Mouse (Mus musculus) heart, embryonic 10.5 days (tissue): ENCODE data around the gene Adora1. TPM values are rescaled to one million over a fixed set of nuclear protein-coding genes. Genes with fewer than 3 reads are reported as not detected.

Source experiments
- DNase-seq: peaks from one replicate; pipeline ENCODE4 v3.0.0-alpha.2; 2017; ENCODE audit warnings: low spot score
- H3K27ac ChIP-seq: fragments of 300-500 bp; sonication (generic); 2 replicates; pipeline ENCODE4 v1.5.1; 2016; ENCODE audit warnings: mild to moderate bottlenecking
- H3K27me3 ChIP-seq: fragments of 300-500 bp; sonication (generic); 2 replicates; pipeline ENCODE4 v1.6.1; 2016; ENCODE audit warnings: mild to moderate bottlenecking; ENCODE audit not compliant: poor library complexity, insufficient read depth, severe bottlenecking
- H3K36me3 ChIP-seq: fragments of 300-500 bp; sonication (generic); 2 replicates; pipeline ENCODE4 v1.6.1; 2016; ENCODE audit warnings: mild to moderate bottlenecking, moderate library complexity
- H3K4me1 ChIP-seq: fragments of 300-500 bp; sonication (generic); 2 replicates; pipeline ENCODE4 v1.6.1; 2016; ENCODE audit warnings: mild to moderate bottlenecking
- H3K4me3 ChIP-seq: fragments of 300-500 bp; sonication (generic); 2 replicates; pipeline ENCODE4 v1.5.1; 2016; ENCODE audit warnings: mild to moderate bottlenecking, moderate library complexity
- H3K9me3 ChIP-seq: fragments of 300-500 bp; sonication (generic); 2 replicates; pipeline ENCODE4 v1.6.1; 2016; ENCODE audit warnings: mild to moderate bottlenecking, moderate library complexity
- WGBS: fragments of 180-500 bp; shearing (Covaris S2); methylation state at CpG from one replicate; pipeline ENCODE4 v1.1.7; 2016; 5-methylcytosine and 5-hydroxymethylcytosine counted together
- polyA plus RNA-seq: library from polyadenylated mRNA; unstranded; fragments of >200 nt; fragmentation: Nextera tagmentation; extraction: Ambion mirVana; gene quantifications from 2 replicates; pipeline ENCODE4 v1.2.1, GENCODE M21; 2016

The Adora1 gene
- polyA plus RNA-seq, 1 experiment from 2014 or later, result 8.0 TPM

GRCm38 (mm10) chr1:134221172-134221571 lies 14.1 kb downstream of the Adora1 start:
- Histone ChIP-seq H3K4me3 (no peak overlapping the region), H3K27me3 (peaks cover 21% of the 10 kb centered on the region; the same call in 1 of the 2 replicates), H3K27ac (peak overlapping the region; percentile 76; the same call in 1 of the 2 replicates), H3K4me1 (peaks cover 65% of the 10 kb centered on the region), H3K36me3 (no peaks in the 10 kb centered on the region), H3K9me3 (no peaks in the 10 kb centered on the region)
- no peak for DNase-seq
- 83% methylated on average over 1 of the region's 1 CpGs for WGBS

GRCm38 (mm10) chr1:134219608-134220007 lies 15.6 kb downstream of the Adora1 start:
- no peaks in the 10 kb centered on the region for H3K36me3 ChIP-seq
- H3K4me1 ChIP-seq, result peaks cover 64% of the 10 kb centered on the region
- peaks cover 21% of the 10 kb centered on the region; the same call in 1 of the 2 replicates for H3K27me3 ChIP-seq
- no peak for DNase-seq
- H3K27ac ChIP-seq, result peak overlapping the region; percentile 39; the same call in 1 of the 2 replicates
- WGBS, result 81% methylated on average over 5 of the region's 5 CpGs
- H3K9me3 ChIP-seq, result no peaks in the 10 kb centered on the region
- H3K4me3 ChIP-seq, result no peak overlapping the region

GRCm38 (mm10) chr1:134217942-134218341 lies 17.3 kb downstream of the Adora1 start:
- Histone ChIP-seq H3K36me3 (no peaks in the 10 kb centered on the region), H3K9me3 (no peaks in the 10 kb centered on the region), H3K4me1 (peaks cover 64% of the 10 kb centered on the region), H3K27ac (0 out of 2 replicates have a peak overlapping the region, but pooled peaks have one; percentile 62), H3K27me3 (peaks cover 10% of the 10 kb centered on the region; the same call in 1 of the 2 replicates), H3K4me3 (no peak overlapping the region)
- DNase-seq, result no peak
- 60% methylated on average over 3 of the region's 3 CpGs for WGBS

GRCm38 (mm10) chr1:134217028-134217481 lies 18.2 kb downstream of the Adora1 start:
- WGBS, result 63% methylated on average over 12 of the region's 12 CpGs
- Histone ChIP-seq H3K36me3 (no peaks in the 10 kb centered on the region), H3K27ac (peak overlapping the region; percentile 17; the same call in 1 of the 2 replicates), H3K27me3 (peaks cover 10% of the 10 kb centered on the region; the same call in 1 of the 2 replicates), H3K4me1 (peaks cover 63% of the 10 kb centered on the region), H3K9me3 (no peaks in the 10 kb centered on the region), H3K4me3 (no peak overlapping the region)
- DNase-seq, result no peak

GRCm38 (mm10) chr1:134216629-134216971 lies 18.6 kb downstream of the Adora1 start:
- peaks cover 10% of the 10 kb centered on the region; the same call in 1 of the 2 replicates for H3K27me3 ChIP-seq
- peaks cover 63% of the 10 kb centered on the region for H3K4me1 ChIP-seq
- no peak overlapping the region for H3K4me3 ChIP-seq
- no peak for DNase-seq
- 87% methylated on average over 2 of the region's 2 CpGs for WGBS
- no peaks in the 10 kb centered on the region for H3K9me3 ChIP-seq
- no peaks in the 10 kb centered on the region for H3K36me3 ChIP-seq
- peak overlapping the region; percentile 71; the same call in 1 of the 2 replicates for H3K27ac ChIP-seq

GRCm38 (mm10) chr1:134215751-134216628 lies 19.2 kb downstream of the Adora1 start:
- Histone ChIP-seq H3K27ac (peak overlapping the region; percentile 71; the same call in 1 of the 2 replicates), H3K4me1 (peaks cover 63% of the 10 kb centered on the region), H3K36me3 (no peaks in the 10 kb centered on the region), H3K9me3 (no peaks in the 10 kb centered on the region), H3K27me3 (peaks cover 10% of the 10 kb centered on the region; the same call in 1 of the 2 replicates), H3K4me3 (no peak overlapping the region)
- no peak for DNase-seq
- whole genome bisulfite sequencing, result 22% methylated on average over 11 of the region's 11 CpGs

GRCm38 (mm10) chr1:134215059-134215458 lies 20.2 kb downstream of the Adora1 start:
- H3K36me3 ChIP-seq, result no peaks in the 10 kb centered on the region
- 73% methylated on average over 7 of the region's 7 CpGs for WGBS
- H3K9me3 ChIP-seq, result no peaks in the 10 kb centered on the region
- no peak for DNase-seq
- H3K27me3 ChIP-seq, result peaks cover 10% of the 10 kb centered on the region; the same call in 1 of the 2 replicates
- H3K4me3 ChIP-seq, result no peak overlapping the region
- H3K4me1 ChIP-seq, result peaks cover 71% of the 10 kb centered on the region
- no peak overlapping the region for H3K27ac ChIP-seq

- Histone ChIP-seq H3K27me3 (0 out of 2 replicates have a peak, but pooled peaks cover 5% of the 10 kb centered on the region), H3K4me1 (peaks cover 86% of the 10 kb centered on the region), H3K9me3 (no peaks in the 10 kb centered on the region), H3K4me3 (no peak overlapping the region), H3K36me3 (no peaks in the 10 kb centered on the region), H3K27ac (peak overlapping the region; percentile 47; the same call in 1 of the 2 replicates)
- DNase-seq, result no peak
- WGBS, result 34% methylated on average over 7 of the region's 7 CpGs
Measured at GRCm38 (mm10) chr1:134213405-134213804, 21.8 kb downstream of the Adora1 start.

GRCm38 (mm10) chr1:134212351-134212750 lies 22.9 kb downstream of the Adora1 start:
- WGBS, result 65% methylated on average over 6 of the region's 6 CpGs
- no peak overlapping the region for H3K4me3 ChIP-seq
- H3K36me3 ChIP-seq, result no peaks in the 10 kb centered on the region
- H3K4me1 ChIP-seq, result peaks cover 83% of the 10 kb centered on the region
- H3K9me3 ChIP-seq, result no peaks in the 10 kb centered on the region
- H3K27me3 ChIP-seq, result no peaks in the 10 kb centered on the region
- no peak for DNase-seq
- 0 out of 2 replicates have a peak overlapping the region, but pooled peaks have one; percentile 47 for H3K27ac ChIP-seq

GRCm38 (mm10) chr1:134211631-134212030 lies 23.6 kb downstream of the Adora1 start:
- H3K36me3 ChIP-seq, result no peaks in the 10 kb centered on the region
- 15% methylated on average over 2 of the region's 2 CpGs for WGBS
- H3K4me1 ChIP-seq, result peaks cover 80% of the 10 kb centered on the region
- no peaks in the 10 kb centered on the region for H3K27me3 ChIP-seq
- no peak overlapping the region for H3K27ac ChIP-seq
- no peaks in the 10 kb centered on the region for H3K9me3 ChIP-seq
- H3K4me3 ChIP-seq, result no peak overlapping the region
- no peak for DNase-seq

GRCm38 (mm10) chr1:134211043-134211442 lies 24.2 kb downstream of the Adora1 start:
- no peak overlapping the region for H3K4me3 ChIP-seq
- 60% methylated on average over 6 of the region's 6 CpGs for WGBS

GRCm38 (mm10) chr1:134210179-134210755 lies 25.0 kb downstream of the Adora1 start:
- no peaks in the 10 kb centered on the region for H3K9me3 ChIP-seq
- H3K27me3 ChIP-seq, result no peaks in the 10 kb centered on the region
- H3K27ac ChIP-seq, result no peak overlapping the region
- H3K4me3 ChIP-seq, result no peak overlapping the region
- no peak for DNase-seq
- WGBS, result 66% methylated on average over 6 of the region's 6 CpGs
- H3K4me1 ChIP-seq, result peaks cover 80% of the 10 kb centered on the region
- H3K36me3 ChIP-seq, result no peaks in the 10 kb centered on the region

More at GRCm38 (mm10) chr1:134211043-134211442, 24.2 kb downstream of the Adora1 start:
- Histone ChIP-seq H3K9me3 (no peaks in the 10 kb centered on the region), H3K27ac (0 out of 2 replicates have a peak overlapping the region, but pooled peaks have one; percentile 0), H3K36me3 (no peaks in the 10 kb centered on the region), H3K4me1 (peaks cover 80% of the 10 kb centered on the region), H3K27me3 (no peaks in the 10 kb centered on the region)
- no peak for DNase-seq

- H3K27ac ChIP-seq, result peak overlapping the region; percentile 69
- H3K36me3 ChIP-seq, result 0 out of 2 replicates have a peak, but pooled peaks cover 2% of the 10 kb centered on the region
- no peaks in the 10 kb centered on the region for H3K27me3 ChIP-seq
- DNase-seq, result no peak
- peaks cover 69% of the 10 kb centered on the region for H3K4me1 ChIP-seq
- H3K4me3 ChIP-seq, result no peak overlapping the region
- no peaks in the 10 kb centered on the region for H3K9me3 ChIP-seq
- WGBS, result 22% methylated on average over 5 of the region's 5 CpGs
Measured at GRCm38 (mm10) chr1:134206085-134206484, 29.1 kb downstream of the Adora1 start.
